In the genomic region with DNA sequence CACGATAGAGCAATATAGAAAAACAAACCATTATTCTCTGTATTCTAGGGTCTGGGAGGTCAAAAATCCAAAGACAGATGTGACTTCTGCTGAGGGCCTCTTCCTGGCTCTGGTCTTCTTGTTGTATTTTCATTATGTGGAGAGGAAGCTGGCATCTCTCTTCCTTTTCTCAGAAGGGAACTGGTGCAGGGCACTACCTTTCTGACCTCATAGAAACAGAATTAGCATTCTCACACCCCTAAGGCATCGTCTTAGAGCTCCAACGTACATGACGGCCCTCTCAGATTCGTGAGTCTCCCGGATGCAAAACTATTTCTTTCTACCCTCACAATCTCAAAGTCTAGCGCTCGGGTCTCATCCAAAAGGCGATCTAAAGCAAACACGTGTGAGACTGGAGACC, we compare ENCODE assay signal across 19 mouse cellular contexts. TPM values are rescaled to one million over a fixed set of nuclear protein-coding genes. Genes with fewer than 3 reads are reported as not detected.
DNase-seq lines count a peak whose midpoint lies in the region; ATAC-seq and TF ChIP-seq lines count a peak whose summit lies in the region.
"Had no signal": no experiment of that assay in that cellular context is flagged by ENCODE, and none has a peak within 500 bp of the region (broad histone marks: within the 10 kb centered on the region; RNA-seq: fewer than 3 reads in every experiment).

No protein-coding gene starts in this region.

- no peak for TF ChIP-seq POLR2A in cerebellum, adult 2 months (IDR thresholded peaks at IDR 0.05; ENCODE audit: borderline replicate concordance, insufficient read depth, low read length)

- no peaks in the 10 kb centered on the region for H3K36me3 ChIP-seq in hindbrain, embryonic 10.5 days
- no peaks in the 10 kb centered on the region for H3K36me3 ChIP-seq in hindbrain, embryonic 16.5 days (ENCODE audit: control insufficient read depth, insufficient read depth, low read length)
- H3K36me3 ChIP-seq in lung, embryonic 14.5 days (ENCODE audit: insufficient read depth) = no peaks in the 10 kb centered on the region
- H3K36me3 ChIP-seq in embryonic facial prominence, embryonic 13.5 days = no peaks in the 10 kb centered on the region
- H3K36me3 ChIP-seq: forebrain, embryonic 10.5 days; heart, embryonic 12.5 days; limb, embryonic 15.5 days had no signal

- WGBS in hindbrain, embryonic 10.5 days = 70% methylated on average over 10 of the region's 10 CpGs
- 73% methylated on average over 10 of the region's 10 CpGs for WGBS in hindbrain, embryonic 16.5 days
- whole genome bisulfite sequencing in lung, embryonic 14.5 days = 34% methylated on average over 10 of the region's 10 CpGs
- 68% methylated on average over 10 of the region's 10 CpGs for WGBS in embryonic facial prominence, embryonic 13.5 days
- 82% methylated on average over 10 of the region's 10 CpGs for WGBS in cerebellum, adult 2 months

- peaks cover 1% of the 10 kb centered on the region; the same call in 1 of the 2 replicates for H3K27me3 ChIP-seq in hindbrain, embryonic 10.5 days (ENCODE audit: insufficient read depth, poor library complexity, severe bottlenecking)
- no peaks in the 10 kb centered on the region for H3K27me3 ChIP-seq in hindbrain, embryonic 16.5 days (replicated peaks; ENCODE audit: control insufficient read depth, insufficient read depth, low read length)
- H3K27me3 ChIP-seq in lung, embryonic 14.5 days (ENCODE audit: insufficient read depth, low read length) = no peaks in the 10 kb centered on the region
- no peaks in the 10 kb centered on the region for H3K27me3 ChIP-seq in embryonic facial prominence, embryonic 13.5 days
- no peaks in the 10 kb centered on the region for H3K27me3 ChIP-seq in cerebellum, adult 2 months (ENCODE audit: control insufficient read depth, insufficient read depth, low read length)
- H3K27me3 ChIP-seq: heart, embryonic 12.5 days; limb, embryonic 15.5 days had no signal

- no peak for ATAC-seq in hindbrain, embryonic 16.5 days
- ATAC-seq in lung, embryonic 14.5 days (ENCODE audit: insufficient read depth) = no peak
- ATAC-seq in embryonic facial prominence, embryonic 13.5 days (ENCODE audit: insufficient number of reproducible peaks, insufficient read depth, low FRiP score, low TSS enrichment, low read depth) = no peak
- ATAC-seq in granulocyte monocyte progenitor cell, adult 5-6 weeks (replicated peaks; ENCODE audit: poor library complexity, severe bottlenecking) = 0 out of 2 replicates have a peak, but pooled peaks have one; percentile 10

- peaks cover 22% of the 10 kb centered on the region for H3K4me1 ChIP-seq in hindbrain, embryonic 10.5 days (replicated peaks)
- peaks cover 6% of the 10 kb centered on the region for H3K4me1 ChIP-seq in hindbrain, embryonic 16.5 days (ENCODE audit: control insufficient read depth, insufficient read depth, low read depth, low read length)
- peaks cover 36% of the 10 kb centered on the region for H3K4me1 ChIP-seq in lung, embryonic 14.5 days (ENCODE audit: insufficient read depth)
- H3K4me1 ChIP-seq in embryonic facial prominence, embryonic 13.5 days = peaks cover 49% of the 10 kb centered on the region
- H3K4me1 ChIP-seq in cerebellum, adult 2 months (ENCODE audit: control insufficient read depth, insufficient read depth, low read length) = no peaks in the 10 kb centered on the region

- peak overlapping the region; percentile 8; the same call in 1 of the 2 replicates for H3K27ac ChIP-seq in hindbrain, embryonic 10.5 days
- H3K27ac ChIP-seq in hindbrain, embryonic 16.5 days (ENCODE audit: low read depth, low read length) = no peak overlapping the region
- H3K27ac ChIP-seq in lung, embryonic 14.5 days (ENCODE audit: low read depth) = peak overlapping the region; percentile 94; the same call in 1 of the 2 replicates
- peak overlapping the region; percentile 39; the same call in 1 of the 2 replicates for H3K27ac ChIP-seq in embryonic facial prominence, embryonic 13.5 days
- H3K27ac ChIP-seq in cerebellum, adult 2 months (ENCODE audit: insufficient read depth, low read length) = no peak overlapping the region
- H3K27ac ChIP-seq: hindbrain, embryonic 14.5 days; kidney, postnatal 0 days had no signal

- H3K9me3 ChIP-seq in hindbrain, embryonic 10.5 days = no peaks in the 10 kb centered on the region
- no peaks in the 10 kb centered on the region for H3K9me3 ChIP-seq in hindbrain, embryonic 16.5 days (ENCODE audit: control insufficient read depth, low read length)
- no peaks in the 10 kb centered on the region for H3K9me3 ChIP-seq in lung, embryonic 14.5 days (ENCODE audit: low read depth, low read length)
- H3K9me3 ChIP-seq in embryonic facial prominence, embryonic 13.5 days = no peaks in the 10 kb centered on the region
- H3K9me3 ChIP-seq: forebrain, embryonic 10.5 days; heart, embryonic 12.5 days; limb, embryonic 15.5 days had no signal

- H3K4me2 ChIP-seq in hindbrain, embryonic 16.5 days (ENCODE audit: low read length) = no peak overlapping the region
- no peak overlapping the region for H3K4me2 ChIP-seq in lung, embryonic 14.5 days
- H3K4me2 ChIP-seq in embryonic facial prominence, embryonic 13.5 days = no peak overlapping the region
- H3K4me2 ChIP-seq: heart, embryonic 12.5 days; hindbrain, embryonic 14.5 days; limb, embryonic 15.5 days had no signal

- no peak overlapping the region for H3K4me3 ChIP-seq in hindbrain, embryonic 10.5 days
- H3K4me3 ChIP-seq in hindbrain, embryonic 16.5 days (ENCODE audit: low read length) = no peak overlapping the region
- H3K4me3 ChIP-seq in lung, embryonic 14.5 days (ENCODE audit: low read depth, low read length) = no peak overlapping the region
- H3K4me3 ChIP-seq in embryonic facial prominence, embryonic 13.5 days = no peak overlapping the region
- H3K4me3 ChIP-seq in cerebellum, adult 2 months (replicated peaks; ENCODE audit: insufficient read depth, low read depth, low read length) = no peak overlapping the region
- H3K4me3 ChIP-seq: forebrain, embryonic 10.5 days; heart, embryonic 12.5 days; limb, embryonic 15.5 days had no signal

- TF ChIP-seq CTCF in lung, embryonic 14.5 days (IDR thresholded peaks at IDR 0.05; ENCODE audit: low read depth) = no peak
- no peak for TF ChIP-seq CTCF in cerebellum, adult 2 months (IDR thresholded peaks at IDR 0.05; ENCODE audit: borderline replicate concordance, insufficient read depth, low read depth, low read length)

- DNase-seq in hindbrain, embryonic 10.5 days (ENCODE audit: low spot score) = no peak
- peak; percentile 23 for DNase-seq in lung, embryonic 14.5 days
- DNase-seq in lung, adult 18-20 months = no peak
- DNase-seq in cerebellum, adult 2 months = no peak
- DNase-seq: adrenal gland, adult 8-10 months; cerebellum, adult 9-11 months; kidney, adult 11 months; right cerebral cortex, postnatal 4 days; thymus, postnatal 4 days had no signal

- no peak overlapping the region for H3K9ac ChIP-seq in hindbrain, embryonic 16.5 days (ENCODE audit: low read depth, low read length)
- H3K9ac ChIP-seq in lung, embryonic 14.5 days = no peak overlapping the region
- H3K9ac ChIP-seq in embryonic facial prominence, embryonic 13.5 days = no peak overlapping the region
- H3K9ac ChIP-seq: heart, embryonic 12.5 days; hindbrain, embryonic 14.5 days; limb, embryonic 15.5 days had no signal

RNA-seq across cellular contexts. Expression of a gene that starts 16.3 kb away (rescaled TPM):
- polyA plus RNA-seq in hindbrain, embryonic 10.5 days (2016; fragmentation: Nextera tagmentation; extraction: Ambion mirVana) = 151 and 155 TPM in 2 replicates
- 89.8 and 92.4 TPM in 2 replicates for polyA plus RNA-seq in hindbrain, embryonic 16.5 days (2015; fragmentation: Nextera tagmentation; extraction: Ambion mirVana)
- 209 and 219 TPM in 2 replicates for polyA plus RNA-seq in lung, embryonic 14.5 days (2014; fragmentation: Nextera tagmentation; extraction: Ambion mirVana)
- 206 and 215 TPM in 2 replicates for polyA plus RNA-seq in embryonic facial prominence, embryonic 13.5 days (2015; fragmentation: Nextera tagmentation; extraction: Ambion mirVana)
- total RNA-seq in granulocyte monocyte progenitor cell, adult 5-6 weeks (2014; fragmentation: Nextera tagmentation) = 753 and 1,014 TPM in 2 replicates
- 752 and 880 TPM in 2 replicates for total RNA-seq in granulocyte monocyte progenitor cell, adult 5-6 weeks (2017)
- polyA plus RNA-seq in cerebellum, adult 2 months (2012; rRNA removed) = 64.8 and 66.8 TPM in 2 replicates

RNA-seq across cellular contexts. Expression of a gene that starts 51.7 kb away (rescaled TPM):
- polyA plus RNA-seq in hindbrain, embryonic 10.5 days (2016; fragmentation: Nextera tagmentation; extraction: Ambion mirVana) = 0.12 and 0.17 TPM in 2 replicates
- 0.09 and 0.19 TPM in 2 replicates for polyA plus RNA-seq in hindbrain, embryonic 16.5 days (2015; fragmentation: Nextera tagmentation; extraction: Ambion mirVana)
- polyA plus RNA-seq in lung, embryonic 14.5 days (2014; fragmentation: Nextera tagmentation; extraction: Ambion mirVana) = 0.29 TPM in 1 of 2 replicates, not detected in the other
- 0.25 and 0.44 TPM in 2 replicates for polyA plus RNA-seq in embryonic facial prominence, embryonic 13.5 days (2015; fragmentation: Nextera tagmentation; extraction: Ambion mirVana)
- 0.51 and 2.0 TPM in 2 replicates for total RNA-seq in granulocyte monocyte progenitor cell, adult 5-6 weeks (2014; fragmentation: Nextera tagmentation)
- 0.57 and 1.2 TPM in 2 replicates for total RNA-seq in granulocyte monocyte progenitor cell, adult 5-6 weeks (2017)
- polyA plus RNA-seq in cerebellum, adult 2 months (2012; rRNA removed) = 0.05 and 0.18 TPM in 2 replicates
- total RNA-seq: layer of hippocampus, postnatal 25 days had no signal
- polyA plus RNA-seq: cortical plate, adult 2 months; heart, embryonic 12.5 days; hindbrain, embryonic 14.5 days; kidney, postnatal 0 days had no signal

Comparison
In these comparisons a context has a peak if more than half of its experiments do, and no peak if none do; other contexts are left out.
1. H3K27ac ChIP-seq: peak in hindbrain, embryonic 10.5 days (single experiment), lung, embryonic 14.5 days (single experiment) and embryonic facial prominence, embryonic 13.5 days (single experiment); none in hindbrain, embryonic 16.5 days (single experiment) and cerebellum, adult 2 months (single experiment).